Mouse (Mus musculus) heart, adult 2 months (tissue): Measurements from ENCODE around the gene Ift43.

Experiments used
- CTCF ChIP-seq: fragments of 200-600 bp; IDR thresholded peaks from 2 replicates; pipeline ENCODE4 v1.8.1; 2022; ENCODE audit warnings: antibody characterized with exemption, mild to moderate bottlenecking, moderate library complexity
- EP300 ChIP-seq: fragments of 200-500 bp; IDR thresholded peaks from 2 replicates; pipeline ENCODE4 v1.6.1; 2011; ENCODE audit warnings: low read depth, low read length, control low read depth; ENCODE audit not compliant: insufficient read depth
- POLR2A ChIP-seq: fragments of 200-500 bp; IDR thresholded peaks from 2 replicates; pipeline ENCODE4 v1.6.1; 2011; ENCODE audit warnings: mild to moderate bottlenecking, low read depth, low read length, control low read depth; ENCODE audit not compliant: insufficient read depth

DNA sequence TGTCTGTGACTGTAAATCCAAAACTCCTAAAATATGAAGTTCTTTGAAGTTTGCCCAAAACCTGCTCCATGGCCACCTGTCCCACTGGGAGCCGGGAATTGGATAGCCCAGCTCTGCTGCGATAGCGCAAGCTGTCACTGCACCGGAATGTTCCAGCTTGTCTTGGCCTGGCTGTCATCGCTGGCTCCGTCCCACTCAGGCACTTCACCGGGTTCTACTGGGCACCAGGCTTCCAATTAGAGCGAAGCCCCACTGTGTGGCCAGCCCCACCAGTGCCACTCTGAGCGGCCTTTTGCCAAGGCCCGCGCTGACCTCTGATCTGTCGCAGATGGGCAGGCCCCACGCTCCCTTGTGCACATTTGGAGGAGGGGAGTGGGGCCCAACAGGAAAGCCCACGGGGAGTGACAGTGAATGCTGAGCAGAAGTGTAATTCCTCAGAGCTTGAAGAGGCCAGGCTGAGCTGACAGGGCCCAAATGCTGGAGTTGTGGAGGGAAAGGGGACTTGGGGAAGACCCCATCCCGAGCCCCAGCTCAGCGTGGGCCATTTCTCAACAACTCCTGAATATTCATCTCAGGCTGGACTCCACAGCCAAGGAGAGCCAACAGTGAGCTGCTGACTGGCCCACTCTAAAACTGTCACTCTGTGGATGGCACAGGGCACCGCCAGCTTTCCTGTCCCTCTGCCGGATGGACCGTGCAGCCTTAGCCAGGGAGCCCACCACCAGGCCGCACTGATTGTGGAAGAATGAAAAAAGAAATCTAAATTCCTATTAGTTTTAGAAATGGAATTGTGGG lies 76.5 kb downstream of the Ift43 start:
- TF ChIP-seq POLR2A (no peak), CTCF (no peak), EP300 (no peak)
